Mouse (Mus musculus): ENCODE data around the gene 4931440F15Rik. TPM values are rescaled to one million over a fixed set of nuclear protein-coding genes. Genes with fewer than 3 reads are reported as not detected.
"Not testable (repeated sequence)": the region's sequence is repeated elsewhere in the genome, so short reads cannot be mapped to it uniquely, and the experiment has no call there.

4931440F15Rik gene
- total and polyA plus RNA-seq, 3 experiments = 0.06 to 0.08 TPM; not detected in 1

DNA sequence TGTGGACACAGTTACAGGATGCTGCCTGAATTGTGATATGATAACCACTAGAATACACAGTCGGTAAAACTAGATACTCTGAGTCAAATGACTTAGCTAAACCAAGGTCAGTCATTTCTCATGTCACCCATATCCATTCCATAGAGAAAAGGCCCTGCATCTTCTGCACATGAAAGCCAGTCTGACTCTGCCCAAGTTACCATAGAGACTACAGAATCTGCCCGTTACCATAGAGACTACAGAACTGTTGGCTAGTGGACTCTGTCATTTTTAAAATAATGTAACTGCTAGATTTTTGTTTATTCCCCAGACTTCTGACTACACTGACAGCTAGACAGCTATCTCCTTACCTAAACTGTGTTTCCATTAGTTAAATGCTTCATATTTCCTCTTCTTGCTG lies 2.3 kb upstream of the 4931440F15Rik start:
- no peaks in the 10 kb centered on the region for H3K79me2 ChIP-seq (ENCODE audit: control insufficient read depth, insufficient read depth, low read length, poor library complexity)
- TF ChIP-seq SIN3A (IDR thresholded peaks at IDR 0.05; ENCODE audit: low read length) (no peak), RAD21 (IDR thresholded peaks at IDR 0.05; ENCODE audit: low read depth, low read length) (no peak), ZNF384 (IDR thresholded peaks at IDR 0.05; ENCODE audit: low read depth, low read length) (no peak)
- no peak overlapping the region for H3K27ac ChIP-seq (ENCODE audit: control insufficient read depth, low read depth, low read length)
- no peaks in the 10 kb centered on the region for H3K9me3 ChIP-seq (replicated peaks; ENCODE audit: insufficient read depth, low read length)
- peaks cover 4 to 13% of the 10 kb centered on the region in 2 experiments; a peak in 1 of 4 replicates for H3K4me1 ChIP-seq (ENCODE audit: control insufficient read depth in 1 of 2, insufficient read depth in 2 of 2, low read length in 2 of 2)
- no peak for DNase-seq (ENCODE audit: low read depth, low spot score)
- no peaks in the 10 kb centered on the region; a peak in 1 of 4 replicates for H3K36me3 ChIP-seq (ENCODE audit: control insufficient read depth in 1 of 2, insufficient read depth in 2 of 2, low read length in 2 of 2)
- H3K27me3 ChIP-seq (ENCODE audit: control insufficient read depth in 1 of 2, insufficient read depth in 2 of 2, low read length in 2 of 2) = no peaks in the 10 kb centered on the region
- no peak overlapping the region for H3K9ac ChIP-seq (ENCODE audit: control insufficient read depth, low read depth, low read length, poor library complexity, severe bottlenecking)
- H3K4me3 ChIP-seq (ENCODE audit: control insufficient read depth in 1 of 2, insufficient read depth in 1 of 2, low read depth in 2 of 2, low read length in 2 of 2) = no peak overlapping the region

GRCm38 (mm10) chr11:29826001-29826400 lies 533 bp upstream of the 4931440F15Rik start:
- H3K4me3 ChIP-seq (ENCODE audit: control insufficient read depth in 1 of 2, insufficient read depth in 1 of 2, low read depth in 2 of 2, low read length in 2 of 2) = no peak overlapping the region
- H3K79me2 ChIP-seq (ENCODE audit: control insufficient read depth, insufficient read depth, low read length, poor library complexity) = no peaks in the 10 kb centered on the region
- TF ChIP-seq EP300 (IDR thresholded peaks at IDR 0.05; ENCODE audit: low read depth in 1 of 2, low read length in 2 of 2) (peak; percentile 42 to 51; a peak in 1 of 4 replicates), CTCF (IDR thresholded peaks at IDR 0.05 in 2 of 3, conservative IDR thresholded peaks at IDR 0.05 in 1 of 3; ENCODE audit: control insufficient read depth in 1 of 3, insufficient read depth in 1 of 3, low read depth in 2 of 3, low read length in 3 of 3, poor library complexity in 1 of 3, severe bottlenecking in 1 of 3) (no peak), TCF12 (IDR thresholded peaks at IDR 0.05; ENCODE audit: low read depth, low read length) (peak; percentile 33; the same call in 1 of the 2 replicates)
- peaks cover 4 to 13% of the 10 kb centered on the region in 2 experiments; a peak in 1 of 4 replicates for H3K4me1 ChIP-seq (ENCODE audit: control insufficient read depth in 1 of 2, insufficient read depth in 2 of 2, low read length in 2 of 2)
- no peak overlapping the region for H3K27ac ChIP-seq (ENCODE audit: control insufficient read depth, low read depth, low read length)
- no peak overlapping the region for H3K9ac ChIP-seq (ENCODE audit: control insufficient read depth, low read depth, low read length, poor library complexity, severe bottlenecking)
- no peaks in the 10 kb centered on the region; a peak in 1 of 4 replicates for H3K36me3 ChIP-seq (ENCODE audit: control insufficient read depth in 1 of 2, insufficient read depth in 2 of 2, low read length in 2 of 2)
- H3K27me3 ChIP-seq (ENCODE audit: control insufficient read depth in 1 of 2, insufficient read depth in 2 of 2, low read length in 2 of 2) = no peaks in the 10 kb centered on the region
- no peak for DNase-seq (ENCODE audit: low read depth, low spot score)
- no peaks in the 10 kb centered on the region for H3K9me3 ChIP-seq (replicated peaks; ENCODE audit: insufficient read depth, low read length)

GRCm38 (mm10) chr11:29824474-29825270 lies 796 bp downstream of the 4931440F15Rik start:
- not testable (repeated sequence) for DNase-seq (ENCODE audit: low read depth, low spot score); H3K9me3 ChIP-seq (replicated peaks; ENCODE audit: insufficient read depth, low read length); H3K79me2 ChIP-seq (ENCODE audit: control insufficient read depth, insufficient read depth, low read length, poor library complexity); H3K27me3 ChIP-seq (ENCODE audit: control insufficient read depth in 1 of 2, insufficient read depth in 2 of 2, low read length in 2 of 2); H3K36me3 ChIP-seq (ENCODE audit: control insufficient read depth in 1 of 2, insufficient read depth in 2 of 2, low read length in 2 of 2); H3K27ac ChIP-seq (ENCODE audit: control insufficient read depth, low read depth, low read length); H3K9ac ChIP-seq (ENCODE audit: control insufficient read depth, low read depth, low read length, poor library complexity, severe bottlenecking); H3K4me1 ChIP-seq (ENCODE audit: control insufficient read depth in 1 of 2, insufficient read depth in 2 of 2, low read length in 2 of 2); H3K4me3 ChIP-seq (ENCODE audit: control insufficient read depth in 1 of 2, insufficient read depth in 1 of 2, low read depth in 2 of 2, low read length in 2 of 2)

DNA sequence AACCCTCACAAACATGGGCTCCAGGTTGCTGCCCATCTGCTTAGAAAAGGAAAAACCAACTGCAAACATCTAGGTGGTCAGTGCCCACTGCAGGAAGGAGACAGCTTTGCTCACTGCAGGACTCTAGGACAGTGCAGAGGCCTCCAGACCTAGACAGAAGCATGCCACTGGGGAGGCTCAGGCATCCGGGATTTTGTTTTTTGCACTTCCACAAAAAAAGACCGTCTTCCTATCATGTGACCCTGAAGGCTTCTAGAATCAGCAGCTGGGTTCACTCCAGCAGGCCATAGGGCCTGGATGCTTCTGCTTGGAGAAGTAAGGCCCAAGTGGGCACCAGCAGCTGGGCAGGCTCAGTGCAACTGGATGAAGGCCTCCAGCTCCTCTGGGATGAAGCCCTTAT lies 2.3 kb downstream of the 4931440F15Rik start:
- peaks cover 4 to 6% of the 10 kb centered on the region in 2 experiments; a peak in 1 of 4 replicates for H3K4me1 ChIP-seq (ENCODE audit: control insufficient read depth in 1 of 2, insufficient read depth in 2 of 2, low read length in 2 of 2)
- H3K9ac ChIP-seq (ENCODE audit: control insufficient read depth, low read depth, low read length, poor library complexity, severe bottlenecking) = no peak overlapping the region
- TF ChIP-seq POLR2A (IDR thresholded peaks at IDR 0.05; ENCODE audit: control insufficient read depth in 1 of 2, insufficient read depth in 1 of 2, low read depth in 1 of 2, low read length in 2 of 2, poor library complexity in 1 of 2) = no peak
- TF ChIP-seq RAD21 (IDR thresholded peaks at IDR 0.05; ENCODE audit: low read depth, low read length) = no peak
- TF ChIP-seq BHLHE40 (IDR thresholded peaks at IDR 0.05; ENCODE audit: borderline replicate concordance, low read depth, low read length) = no peak
- no peak for TF ChIP-seq MAFK (IDR thresholded peaks at IDR 0.05; ENCODE audit: borderline replicate concordance, low read depth, low read length)
- no peak for TF ChIP-seq ELF1 (IDR thresholded peaks at IDR 0.05; ENCODE audit: low read depth, low read length)
- TF ChIP-seq POLR2AphosphoS2 (IDR thresholded peaks at IDR 0.05; ENCODE audit: low read length) = no peak
- H3K27me3 ChIP-seq (ENCODE audit: control insufficient read depth in 1 of 2, insufficient read depth in 2 of 2, low read length in 2 of 2) = no peaks in the 10 kb centered on the region
- no peak for DNase-seq (ENCODE audit: low read depth, low spot score)
- H3K79me2 ChIP-seq (ENCODE audit: control insufficient read depth, insufficient read depth, low read length, poor library complexity) = no peaks in the 10 kb centered on the region
- H3K9me3 ChIP-seq (replicated peaks; ENCODE audit: insufficient read depth, low read length) = no peaks in the 10 kb centered on the region
- no peak overlapping the region for H3K27ac ChIP-seq (ENCODE audit: control insufficient read depth, low read depth, low read length)
- H3K4me3 ChIP-seq (ENCODE audit: control insufficient read depth in 1 of 2, insufficient read depth in 1 of 2, low read depth in 2 of 2, low read length in 2 of 2) = no peak overlapping the region
- no peaks in the 10 kb centered on the region for H3K36me3 ChIP-seq (ENCODE audit: control insufficient read depth in 1 of 2, insufficient read depth in 2 of 2, low read length in 2 of 2)
